Comparison of ENCODE assay signal across 24 mouse cellular contexts in the genomic region with DNA sequence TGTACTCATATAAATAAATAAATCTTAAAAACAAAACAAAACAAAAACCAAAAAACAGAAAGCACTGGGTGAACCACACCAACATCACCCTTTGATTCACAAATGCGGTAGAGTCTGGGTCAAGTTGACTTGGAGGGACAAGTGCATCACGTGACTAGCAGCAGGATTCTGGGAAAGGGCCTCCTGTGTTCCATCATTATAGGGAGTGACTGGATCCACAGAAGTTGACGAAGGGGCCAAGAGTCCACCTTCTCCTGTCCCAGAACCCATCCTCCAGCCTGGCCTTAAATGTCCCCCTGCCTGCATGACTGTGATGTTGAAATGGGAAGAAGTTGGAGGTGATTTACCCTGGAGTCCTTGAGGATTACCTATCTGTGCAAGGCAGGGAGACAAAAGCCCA. TPM values are rescaled to one million over a fixed set of nuclear protein-coding genes. Genes with fewer than 3 reads are reported as not detected.
A peak's percentile ranks its signal among the peaks of the same experiment; 100 is the strongest.
DNase-seq lines count a peak whose midpoint lies in the region; TF ChIP-seq lines count a peak whose summit lies in the region.
"Had no signal": no experiment of that assay in that cellular context is flagged by ENCODE, and none has a peak within 500 bp of the region (broad histone marks: within the 10 kb centered on the region; RNA-seq: fewer than 3 reads in every experiment).

No protein-coding gene starts in this region.

- no peak for TF ChIP-seq POLR2A in kidney, adult 2 months (IDR thresholded peaks at IDR 0.05; ENCODE audit: low read depth, low read length)

- H3K27ac ChIP-seq in kidney, adult 2 months (ENCODE audit: insufficient read depth, low read depth, low read length), result no peak overlapping the region
- H3K27ac ChIP-seq: gastrocnemius, adult 2 months; heart, adult 2 months; heart, embryonic 13.5 days; hindbrain, embryonic 14.5 days; hindbrain, postnatal 0 days had no signal

- intact Hi-C loops in gastrocnemius, postnatal 36 days (cut with DNase I), result no loop called here

- no peaks in the 10 kb centered on the region for H3K79me3 ChIP-seq in C2C12 (ENCODE audit: low read depth)

- no peak overlapping the region for H3ac ChIP-seq in C2C12 (ENCODE audit: control insufficient read depth, insufficient read length, low read depth)

- H3K36me3 ChIP-seq in kidney, adult 2 months (ENCODE audit: control insufficient read depth, insufficient read depth, low read length), result no peaks in the 10 kb centered on the region
- peaks cover 7% of the 10 kb centered on the region for H3K36me3 ChIP-seq in C2C12 (ENCODE audit: control insufficient read depth, insufficient read depth)

- DNase-seq in kidney, adult 2 months, result peak; percentile 59
- no peak for DNase-seq in kidney, adult 18-20 months
- peak; percentile 36 for DNase-seq in ZHBTc4 (ENCODE audit: low read depth, low spot score)
- no peak for DNase-seq in gastrocnemius, postnatal 36 days
- DNase-seq in gastrocnemius, postnatal 25 days, result no peak
- DNase-seq: adrenal gland, postnatal 10 days; adrenal gland, postnatal 36 days; cerebellum, adult 18-20 months; cerebellum, adult 9-10 months; cerebellum, postnatal 14 days; forebrain, postnatal 0 days; gastrocnemius, adult 2 months; gastrocnemius, postnatal 14 days; heart, adult 2 months; heart, postnatal 14 days; heart, postnatal 4 days had no signal

- WGBS in kidney, adult 2 months, result 47% methylated on average over 3 of the region's 3 CpGs

- no peak overlapping the region for H3K4me3 ChIP-seq in kidney, adult 2 months (ENCODE audit: insufficient read depth, low read depth, low read length)
- H3K4me3 ChIP-seq in C2C12 (ENCODE audit: insufficient read depth, poor library complexity, severe bottlenecking), result no peak overlapping the region
- H3K4me3 ChIP-seq: gastrocnemius, adult 2 months; heart, adult 2 months; heart, embryonic 10.5 days; heart, embryonic 13.5 days had no signal

- no peaks in the 10 kb centered on the region for H3K4me1 ChIP-seq in kidney, adult 2 months (ENCODE audit: control insufficient read depth, insufficient read depth, low read length)

- no peaks in the 10 kb centered on the region for H3K79me2 ChIP-seq in C2C12 (ENCODE audit: control insufficient read depth, insufficient read depth)

- no peaks in the 10 kb centered on the region for H3K27me3 ChIP-seq in kidney, adult 2 months (replicated peaks; ENCODE audit: control insufficient read depth, insufficient read depth, low read length)
- H3K27me3 ChIP-seq in C2C12 (ENCODE audit: control insufficient read depth, insufficient read depth, insufficient read length), result no peaks in the 10 kb centered on the region
- H3K27me3 ChIP-seq: heart, embryonic 13.5 days had no signal

- TF ChIP-seq CTCF in kidney, adult 2 months (conservative IDR thresholded peaks at IDR 0.05; ENCODE audit: insufficient read depth, insufficient read length, low read depth, low read length), result no peak
- no peak for TF ChIP-seq CTCF in C2C12 (IDR thresholded peaks at IDR 0.05; ENCODE audit: control insufficient read depth, insufficient read depth, insufficient read length)

TF ChIP-seq in C2C12, 6 proteins besides CTCF, POLR2A, EP300 and RAD21:
- no peak for TF ChIP-seq MYOD1 (IDR thresholded peaks at IDR 0.05; ENCODE audit: control insufficient read depth, insufficient read length, low read depth)
- peak; percentile 25 for TF ChIP-seq USF1 (IDR thresholded peaks at IDR 0.05; ENCODE audit: low read depth)

RNA-seq across cellular contexts. Expression of a gene that starts 22.9 kb away (rescaled TPM):
- 1.6 and 11.5 TPM in 2 replicates for polyA plus RNA-seq in kidney, adult 2 months (2012; rRNA removed)
- polyA plus RNA-seq in C2C12 (2012; fragmentation: generic; extraction: Trizol), result not detected
- 1,000 to 10,000 TPM in 1 of 2 experiments, 100 to 1,000 TPM in 1; 290 to 1,186 TPM for total RNA-seq in gastrocnemius, postnatal 36 days (2021)
- 100 to 1,000 TPM; 119 to 840 TPM for total RNA-seq in gastrocnemius, postnatal 25 days (2021)
- total RNA-seq: granulocyte monocyte progenitor cell, adult 5-6 weeks; hindbrain, postnatal 0 days had no signal
- polyA plus RNA-seq: forebrain, embryonic 11.5 days; inflammation-experienced regulatory T-cells, adult 6 months had no signal

RNA-seq across cellular contexts. Expression of a gene that starts 28.1 kb away (rescaled TPM):
- 740 and 847 TPM in 2 replicates for polyA plus RNA-seq in kidney, adult 2 months (2012; rRNA removed)
- polyA plus RNA-seq in C2C12 (2012; fragmentation: generic; extraction: Trizol), result 0.12 TPM
- 1 to 10 TPM in 1 of 2 experiments, under 1 TPM in 1; 0.74 to 1.1 TPM for total RNA-seq in gastrocnemius, postnatal 36 days (2021)
- 1 to 10 TPM; 1.3 to 2.4 TPM for total RNA-seq in gastrocnemius, postnatal 25 days (2021)
- polyA plus RNA-seq: inflammation-experienced regulatory T-cells, adult 6 months had no signal

Comparison
In these comparisons a context has a peak if more than half of its experiments do, and no peak if none do; other contexts are left out.
1. DNase-seq: peak in kidney, adult 2 months (single experiment) and ZHBTc4 (single experiment); none in kidney, adult 18-20 months (single experiment), gastrocnemius, postnatal 36 days (0 of 2) and gastrocnemius, postnatal 25 days (single experiment).